Mouse (Mus musculus) liver, postnatal 0 days (tissue): ENCODE measurements around the gene Camk1g. TPM values are rescaled to one million over a fixed set of nuclear protein-coding genes. Genes with fewer than 3 reads are reported as not detected.

Experiments used
- ATAC-seq: fragments of 200-750 bp; cut with Nextera tagmentation; 2 replicates; pipeline ENCODE4 v1.8.0; 2017; ENCODE audit warnings: mild to moderate bottlenecking, moderate library complexity
- DNase-seq: peaks from one replicate; pipeline ENCODE4 v3.0.0-alpha.2; 2016
- H3K27ac ChIP-seq: fragments of 300-500 bp; sonication (generic); 2 replicates; pipeline ENCODE4 v1.5.1; 2014; ENCODE audit warnings: antibody characterized with exemption, moderate library complexity, mild to moderate bottlenecking, low read depth
- H3K27me3 ChIP-seq: fragments of 300-500 bp; sonication (generic); 2 replicates; pipeline ENCODE4 v1.6.1; 2014; ENCODE audit warnings: low read length, control low read depth, mixed read lengths; ENCODE audit not compliant: insufficient read depth
- H3K36me3 ChIP-seq: fragments of 300-500 bp; sonication (generic); replicated peaks from 2 replicates; pipeline ENCODE4 v1.6.1; 2014; ENCODE audit warnings: mild to moderate bottlenecking, control low read depth, low read length, moderate library complexity, mixed read lengths; ENCODE audit not compliant: insufficient read depth
- H3K4me1 ChIP-seq: fragments of 300-500 bp; sonication (generic); 2 replicates; pipeline ENCODE4 v1.6.1; 2014; ENCODE audit warnings: antibody characterized with exemption, mild to moderate bottlenecking, control low read depth; ENCODE audit not compliant: insufficient read depth
- H3K4me2 ChIP-seq: fragments of 300-500 bp; sonication (generic); 2 replicates; pipeline ENCODE4 v1.6.1; 2014; ENCODE audit warnings: low read depth, mild to moderate bottlenecking, low read length, moderate library complexity, mixed read lengths
- H3K4me3 ChIP-seq: fragments of 300-500 bp; sonication (generic); 2 replicates; pipeline ENCODE4 v1.5.1; 2014; ENCODE audit warnings: low read depth, low read length
- H3K9ac ChIP-seq: fragments of 300-500 bp; sonication (generic); replicated peaks from 2 replicates; pipeline ENCODE4 v1.6.1; 2014; ENCODE audit warnings: mild to moderate bottlenecking, moderate library complexity
- H3K9me3 ChIP-seq: fragments of 300-500 bp; sonication (generic); 2 replicates; pipeline ENCODE4 v1.6.1; 2016; ENCODE audit warnings: mild to moderate bottlenecking, control low read depth, low read length, mixed read lengths
- CTCF ChIP-seq: sonication (generic); IDR thresholded peaks from 2 replicates; pipeline ENCODE4 v1.5.1; 2016; ENCODE audit warnings: antibody characterized with exemption, low read depth
- EP300 ChIP-seq: IDR thresholded peaks from 2 replicates; pipeline ENCODE4 v1.6.1; 2016; ENCODE audit warnings: antibody characterized with exemption, low read depth, mild to moderate bottlenecking
- WGBS: fragments of 180-500 bp; shearing (Covaris S2); extraction: QIAGEN DNeasy Blood & Tissue Kit; methylation state at CpG from one replicate; pipeline ENCODE4 v1.1.7; 2014; ENCODE audit not compliant: insufficient replicate concordance; 5-methylcytosine and 5-hydroxymethylcytosine counted together
- polyA plus RNA-seq: library from polyadenylated mRNA; unstranded; fragments of >200 nt; fragmentation: Nextera tagmentation; extraction: Ambion mirVana; gene quantifications from 2 replicates; pipeline ENCODE4 v1.2.1, GENCODE M21; 2015

Camk1g gene
- polyA plus RNA-seq, 1 experiment from 2014 or later: 0.15 TPM

DNA sequence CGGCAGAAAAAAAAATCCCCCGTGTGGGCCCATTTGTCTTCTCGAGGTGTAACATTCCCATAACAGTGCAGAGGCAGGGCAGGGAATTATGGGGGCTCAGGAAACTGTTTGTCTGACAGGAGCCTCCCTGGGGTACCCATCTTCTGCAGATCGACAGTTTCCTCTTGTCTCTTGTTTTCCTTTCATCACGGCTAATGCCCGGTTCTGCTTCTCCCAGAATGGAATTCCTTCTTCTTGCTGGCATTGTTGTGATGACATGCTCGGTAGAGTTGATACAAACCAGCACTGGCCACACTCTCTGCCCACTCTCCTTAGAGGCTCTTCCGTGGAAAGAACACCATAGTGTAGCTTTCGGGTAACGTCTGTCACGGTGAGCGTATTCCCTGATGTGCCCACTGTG is 19.9 kb upstream of the Camk1g start:
- 58% methylated on average over 12 of the region's 12 CpGs for WGBS
- no peaks in the 10 kb centered on the region for H3K27me3 ChIP-seq
- no peaks in the 10 kb centered on the region for H3K9me3 ChIP-seq
- no peak overlapping the region for H3K4me2 ChIP-seq
- ATAC-seq: no peak
- no peak overlapping the region for H3K27ac ChIP-seq
- DNase-seq: no peak
- no peaks in the 10 kb centered on the region for H3K36me3 ChIP-seq
- H3K4me1 ChIP-seq: no peaks in the 10 kb centered on the region
- TF ChIP-seq CTCF (no peak), EP300 (no peak)
- no peak overlapping the region for H3K9ac ChIP-seq
- H3K4me3 ChIP-seq: no peak overlapping the region

DNA sequence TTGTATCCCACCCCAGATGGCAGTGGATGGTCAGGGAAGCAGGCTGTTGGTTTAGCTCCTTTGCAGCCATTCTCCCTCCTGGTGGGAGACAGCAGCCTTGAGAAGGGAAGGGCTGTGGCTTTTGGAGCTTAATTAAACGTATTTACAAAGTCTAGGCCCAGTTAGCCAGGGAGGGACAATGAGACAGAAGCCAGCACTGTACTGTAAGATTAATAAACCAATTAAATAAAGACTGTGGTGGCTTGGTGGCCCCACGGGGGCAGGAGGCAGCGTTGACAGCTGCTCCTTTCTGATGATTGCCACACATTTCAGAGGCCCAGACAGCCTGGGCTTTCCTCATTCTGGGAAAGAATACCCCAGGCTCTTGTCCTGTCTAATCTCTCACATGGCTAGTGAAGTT is 19.4 kb upstream of the Camk1g start:
- TF ChIP-seq EP300 (no peak), CTCF (no peak)
- Histone ChIP-seq H3K9ac (no peak overlapping the region), H3K36me3 (no peaks in the 10 kb centered on the region), H3K4me2 (no peak overlapping the region), H3K4me3 (no peak overlapping the region), H3K27me3 (no peaks in the 10 kb centered on the region), H3K27ac (no peak overlapping the region), H3K4me1 (no peaks in the 10 kb centered on the region), H3K9me3 (no peaks in the 10 kb centered on the region)
- DNase-seq (no peak), ATAC-seq (no peak)
- WGBS: 25% methylated on average over 3 of the region's 3 CpGs

DNA sequence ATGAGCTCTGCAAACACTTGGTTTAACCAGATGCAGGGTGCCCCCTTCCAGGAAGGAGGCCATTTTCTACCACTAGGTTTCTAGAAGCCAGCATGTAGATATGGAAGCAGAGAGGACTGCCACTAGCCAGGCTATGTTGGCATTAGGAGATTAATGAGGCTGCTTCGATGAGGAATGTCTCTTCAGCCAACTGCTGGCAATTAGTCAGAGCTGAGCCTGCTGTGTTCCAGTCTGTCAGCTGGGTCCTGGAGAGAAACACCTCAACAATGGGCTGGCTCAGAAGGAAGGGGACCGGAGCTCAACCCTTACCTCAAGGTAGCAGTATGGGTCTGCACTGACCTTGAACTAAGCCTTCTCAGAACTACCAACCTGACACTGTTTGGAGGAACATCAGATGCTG is 17.1 kb upstream of the Camk1g start:
- Histone ChIP-seq H3K4me2 (no peak overlapping the region), H3K27ac (no peak overlapping the region), H3K4me1 (peaks cover 6% of the 10 kb centered on the region), H3K9me3 (no peaks in the 10 kb centered on the region), H3K27me3 (0 out of 2 replicates have a peak, but pooled peaks cover 3% of the 10 kb centered on the region), H3K36me3 (no peaks in the 10 kb centered on the region), H3K9ac (no peak overlapping the region), H3K4me3 (no peak overlapping the region)
- DNase-seq: no peak
- ATAC-seq: no peak
- TF ChIP-seq CTCF (no peak), EP300 (no peak)
- WGBS: 60% methylated on average over 2 of the region's 2 CpGs

DNA sequence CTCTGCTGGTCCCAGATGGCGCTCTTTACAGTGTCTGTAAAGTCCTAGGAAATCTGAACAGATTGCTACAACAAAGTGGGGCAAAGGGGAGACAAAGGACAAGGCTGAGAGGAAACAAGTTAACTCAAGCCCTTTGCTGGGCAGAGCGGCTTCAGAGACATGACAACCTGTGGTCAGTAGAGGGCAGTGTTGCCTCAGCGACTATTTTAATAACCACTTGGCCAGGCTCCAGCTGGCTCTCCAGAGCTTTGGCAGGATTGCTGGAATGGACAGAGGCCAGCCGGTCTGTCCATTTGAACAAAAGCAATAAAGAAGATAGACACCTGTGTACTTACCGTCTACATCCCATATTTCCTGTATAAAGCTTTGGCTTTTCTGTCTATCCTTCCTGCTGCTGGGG is 16.0 kb upstream of the Camk1g start:
- no peaks in the 10 kb centered on the region for H3K36me3 ChIP-seq
- DNase-seq (peak; percentile 83), ATAC-seq (peak; percentile 51)
- no peak overlapping the region for H3K4me3 ChIP-seq
- TF ChIP-seq EP300 (no peak), CTCF (peak; percentile 87)
- peaks cover 7% of the 10 kb centered on the region for H3K4me1 ChIP-seq
- H3K27me3 ChIP-seq: 0 out of 2 replicates have a peak, but pooled peaks cover 3% of the 10 kb centered on the region
- no peaks in the 10 kb centered on the region for H3K9me3 ChIP-seq
- H3K27ac ChIP-seq: no peak overlapping the region
- WGBS: 2% methylated on average over 5 of the region's 5 CpGs
- no peak overlapping the region for H3K9ac ChIP-seq
- H3K4me2 ChIP-seq: no peak overlapping the region

DNA sequence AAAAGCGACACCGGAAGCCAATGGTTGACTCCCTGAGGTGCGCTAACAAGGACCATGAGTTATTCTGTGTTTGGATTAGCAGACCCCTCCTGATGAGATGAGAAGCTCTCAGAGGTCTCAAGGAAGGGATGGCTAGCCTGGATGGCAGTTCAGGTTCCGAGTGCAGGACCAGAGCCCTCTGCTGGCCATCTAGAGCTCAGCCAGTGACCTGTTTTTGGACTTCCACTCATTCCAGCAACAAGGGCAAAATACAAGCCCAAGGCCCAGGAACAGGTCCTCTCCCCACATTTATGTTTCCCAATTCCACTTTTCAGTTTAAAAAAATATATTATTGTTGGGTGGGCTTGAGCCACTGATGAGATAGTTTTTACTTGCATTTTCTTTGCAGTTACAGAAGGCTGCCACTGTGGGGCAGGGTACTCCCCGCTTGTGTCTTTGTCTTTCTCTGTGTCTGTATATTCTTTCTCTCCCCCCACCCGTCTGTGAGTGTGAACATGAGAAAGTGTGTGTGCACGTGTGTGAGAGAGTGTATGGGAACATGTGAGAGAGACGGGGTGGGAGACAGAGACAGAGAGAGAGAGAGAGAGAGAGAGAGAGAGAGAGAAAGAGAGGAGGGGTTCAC is 12.9 kb upstream of the Camk1g start:
- Histone ChIP-seq H3K27me3 (0 out of 2 replicates have a peak, but pooled peaks cover 3% of the 10 kb centered on the region), H3K4me3 (peak overlapping the region; percentile 41), H3K27ac (no peak overlapping the region), H3K4me2 (peak overlapping the region; percentile 73), H3K4me1 (peaks cover 7% of the 10 kb centered on the region), H3K9ac (peak overlapping the region; percentile 27; the same call in 1 of the 2 replicates), H3K36me3 (no peaks in the 10 kb centered on the region), H3K9me3 (no peaks in the 10 kb centered on the region)
- 4% methylated on average over 8 of the region's 8 CpGs for WGBS
- peak; percentile 78 for ATAC-seq
- peak; percentile 53 for DNase-seq
- TF ChIP-seq CTCF: peak; percentile 75
- no peak for TF ChIP-seq EP300

DNA sequence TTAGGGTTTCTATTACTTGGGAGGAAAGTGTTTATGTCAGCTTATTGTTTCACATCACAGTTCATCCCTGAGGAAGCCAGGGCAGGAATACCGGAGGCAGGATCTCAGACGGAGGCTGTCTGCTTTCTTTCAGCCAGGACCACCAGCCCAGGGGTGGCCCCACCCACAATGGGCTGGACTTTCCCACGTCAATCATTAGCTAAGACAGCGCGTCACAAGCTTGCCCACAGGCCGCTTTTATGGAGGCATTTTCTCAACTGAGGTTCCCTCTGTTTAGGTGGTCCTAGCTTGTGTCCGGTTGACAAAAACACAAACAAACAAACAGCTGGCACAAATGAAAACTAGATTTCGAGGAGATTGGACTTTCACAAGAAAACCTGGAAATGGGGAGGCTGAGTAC is 12.3 kb upstream of the Camk1g start:
- Histone ChIP-seq H3K4me3 (peak overlapping the region; percentile 41), H3K4me1 (peaks cover 7% of the 10 kb centered on the region), H3K27ac (no peak overlapping the region), H3K27me3 (0 out of 2 replicates have a peak, but pooled peaks cover 3% of the 10 kb centered on the region), H3K9ac (peak overlapping the region; percentile 27; the same call in 1 of the 2 replicates), H3K4me2 (peak overlapping the region; percentile 73), H3K9me3 (no peaks in the 10 kb centered on the region), H3K36me3 (no peaks in the 10 kb centered on the region)
- ATAC-seq (peak; percentile 75), DNase-seq (peak; percentile 57)
- TF ChIP-seq CTCF: no peak
- no peak for TF ChIP-seq EP300
- WGBS: under 1% methylated on average over 8 of the region's 8 CpGs
